Mouse (Mus musculus): ENCODE measurements at regions not wholly inside any gene's neighbourhood (a gene's known extent, or its start where the extent isn't known, plus 50 kb on each side); places are given as distances from the start of the nearest gene placed in this dataset.

DNA sequence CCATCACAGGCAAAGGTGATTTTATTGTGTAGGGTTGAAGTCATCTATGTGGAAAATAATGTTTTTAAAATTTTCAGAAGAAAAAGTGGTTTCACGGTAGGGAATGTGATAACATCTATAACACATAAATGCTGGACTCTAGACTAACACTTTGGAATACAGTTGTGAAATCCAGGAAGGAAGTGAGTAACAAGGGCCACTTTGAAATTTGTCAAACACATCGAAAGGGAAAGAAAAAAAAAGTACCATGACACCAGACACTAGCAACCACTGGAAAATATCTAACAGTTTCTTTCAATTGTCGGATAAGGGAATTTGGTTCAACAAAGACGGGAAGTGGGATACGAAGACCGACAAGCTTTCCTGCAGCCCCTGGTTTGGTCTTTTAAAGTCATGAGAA is 181.7 kb upstream of the Btg1 start:
- no peak for DNase-seq

DNA sequence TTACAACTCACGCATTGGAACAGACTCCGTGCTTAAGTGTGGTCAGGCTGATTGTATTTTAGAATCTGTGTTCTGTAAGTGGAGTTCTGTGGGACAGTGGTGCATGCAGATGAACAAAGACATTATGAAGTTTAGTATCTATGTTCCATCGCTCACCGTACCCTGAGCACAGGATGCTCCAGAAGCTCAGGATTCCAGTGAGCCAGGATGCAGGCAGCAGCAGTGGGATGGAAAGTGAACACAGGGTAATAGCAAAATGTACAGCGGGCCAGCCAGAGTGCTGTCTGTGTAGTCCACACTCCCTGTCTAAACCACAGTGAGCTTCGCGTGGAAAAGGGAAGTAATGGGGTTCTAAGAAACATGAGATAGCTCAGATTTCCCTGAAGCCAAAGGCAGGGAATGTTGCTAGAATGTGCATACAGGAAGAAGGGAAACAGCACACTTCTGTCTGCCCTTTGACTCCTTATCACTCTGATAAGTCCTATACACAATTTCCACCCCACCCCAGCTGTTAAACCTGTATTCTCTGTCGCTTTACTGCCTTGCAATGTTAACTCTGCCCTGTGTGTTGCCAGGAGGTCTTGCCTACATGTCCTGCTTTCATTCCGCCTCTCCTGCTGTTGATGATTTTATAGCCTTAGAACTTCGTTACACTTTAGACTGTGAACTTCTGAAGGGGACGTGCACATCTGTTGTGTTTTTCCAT is 178.3 kb upstream of the Btg1 start:
- no peak for DNase-seq

DNA sequence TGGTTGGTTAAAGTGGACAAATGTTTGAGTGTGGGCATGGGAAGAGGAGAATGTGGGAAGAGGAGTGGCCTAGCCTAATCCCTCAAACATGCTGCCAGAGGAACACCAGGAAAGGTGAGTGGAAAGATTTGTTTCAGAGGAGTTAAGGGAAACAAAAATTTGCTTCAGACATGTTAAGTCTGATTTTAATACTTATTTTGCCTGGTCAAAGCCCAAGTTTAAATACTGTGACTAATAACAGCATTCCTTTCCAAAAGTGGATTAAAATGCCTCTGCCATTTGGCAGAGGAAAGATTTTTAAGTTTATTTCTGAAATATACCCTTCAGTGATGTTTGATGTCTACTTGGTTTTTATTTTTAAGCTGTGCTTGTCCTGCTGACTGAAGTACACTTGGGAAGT is 174.6 kb upstream of the Btg1 start:
- DNase-seq = no peak

DNA sequence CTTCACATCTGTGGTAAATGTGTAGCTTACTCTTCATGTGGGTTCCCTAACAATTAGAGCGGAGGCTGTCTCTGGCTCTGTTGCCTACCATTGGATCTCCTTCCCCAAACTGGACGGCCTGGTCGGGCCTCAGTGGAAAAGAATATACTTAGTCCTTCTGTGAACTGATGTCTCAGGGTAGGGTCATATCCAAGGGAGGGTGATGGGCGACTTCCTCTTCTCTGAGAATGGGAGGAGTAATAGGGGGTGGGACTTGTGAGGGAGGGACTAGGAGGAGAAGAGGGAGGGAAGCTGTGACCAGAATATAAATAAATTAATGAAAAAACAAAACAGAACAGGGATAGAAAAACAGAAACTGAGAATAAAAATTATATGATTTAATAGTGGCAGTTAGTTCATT is 166.5 kb upstream of the Btg1 start:
- no peak for DNase-seq

DNA sequence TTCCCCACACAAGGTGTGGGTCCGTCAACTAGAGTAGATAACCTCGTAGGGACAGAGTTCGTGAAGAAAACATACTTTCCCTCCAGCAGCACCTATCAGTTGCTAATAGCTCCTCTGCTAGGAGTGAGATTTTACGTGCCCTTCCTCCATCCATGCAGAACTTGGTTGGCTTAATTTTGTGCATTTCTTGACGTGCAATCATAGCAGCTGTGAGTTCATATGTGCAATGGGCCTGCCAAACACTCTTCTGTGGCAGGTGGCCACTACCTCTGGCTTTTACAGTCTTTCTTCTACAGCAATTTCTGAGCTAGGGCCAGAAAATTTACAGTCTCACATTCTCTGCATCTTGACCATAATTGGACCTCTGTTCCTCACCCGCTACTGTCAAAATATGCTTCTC is 161.9 kb upstream of the Btg1 start:
- DNase-seq = no peak

DNA sequence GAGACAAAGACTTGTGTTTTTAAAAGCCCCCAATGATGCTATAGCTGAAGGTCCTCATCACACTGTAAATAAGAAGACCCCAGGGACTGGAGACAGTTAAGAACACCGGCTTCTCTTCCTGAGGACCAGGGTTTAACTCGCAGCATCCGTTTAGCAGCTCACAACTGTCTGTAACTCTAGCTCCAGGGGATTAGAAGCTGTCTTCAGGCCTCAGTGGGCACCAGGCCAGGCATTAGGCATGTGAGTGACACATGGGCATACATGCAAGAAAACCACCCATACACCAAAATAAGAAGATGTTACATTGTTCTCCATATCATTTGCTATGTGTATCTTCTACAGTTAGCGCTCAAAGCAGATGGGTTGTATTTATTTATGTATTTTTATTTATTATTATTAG is 158.3 kb upstream of the Btg1 start:
- no peak for DNase-seq

DNA sequence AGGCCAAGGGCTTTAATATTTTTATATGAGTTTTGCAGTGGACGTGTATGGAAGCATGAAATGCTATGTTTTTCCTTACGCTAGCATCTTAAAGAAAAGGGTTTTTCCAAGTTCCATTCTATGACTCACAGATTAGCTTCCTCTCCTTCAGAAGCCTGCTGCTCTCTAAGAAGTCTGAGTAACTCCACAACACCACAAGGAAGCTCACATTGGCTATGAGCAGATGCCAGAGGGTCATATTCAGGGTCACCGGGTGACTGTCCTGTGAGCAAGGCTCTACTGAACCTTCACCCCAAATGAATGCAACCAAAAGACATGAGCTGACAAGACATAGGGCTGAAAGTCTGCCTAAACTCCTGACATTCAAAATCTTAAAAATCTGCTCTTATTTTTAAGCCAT is 157.6 kb upstream of the Btg1 start:
- no peak for DNase-seq

DNA sequence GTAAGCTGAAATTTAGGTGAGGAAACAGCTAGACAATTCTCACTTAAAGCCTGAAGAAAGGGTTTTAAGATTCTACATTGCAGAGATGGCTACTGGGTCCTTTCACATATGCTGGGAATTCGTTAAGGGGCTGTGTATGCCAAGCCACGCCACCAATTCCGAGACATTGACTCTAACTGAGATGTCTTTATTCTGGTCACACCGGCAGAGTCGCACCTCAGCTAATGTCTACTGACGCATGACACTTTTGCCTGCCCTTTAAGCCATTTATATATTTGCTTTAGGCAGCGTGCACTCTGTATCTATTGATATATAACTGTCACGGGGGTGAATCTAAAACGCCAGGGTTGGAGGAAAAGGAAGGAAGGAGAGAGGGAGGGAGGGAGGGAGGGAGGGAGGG is 156.7 kb upstream of the Btg1 start:
- DNase-seq = no peak

DNA sequence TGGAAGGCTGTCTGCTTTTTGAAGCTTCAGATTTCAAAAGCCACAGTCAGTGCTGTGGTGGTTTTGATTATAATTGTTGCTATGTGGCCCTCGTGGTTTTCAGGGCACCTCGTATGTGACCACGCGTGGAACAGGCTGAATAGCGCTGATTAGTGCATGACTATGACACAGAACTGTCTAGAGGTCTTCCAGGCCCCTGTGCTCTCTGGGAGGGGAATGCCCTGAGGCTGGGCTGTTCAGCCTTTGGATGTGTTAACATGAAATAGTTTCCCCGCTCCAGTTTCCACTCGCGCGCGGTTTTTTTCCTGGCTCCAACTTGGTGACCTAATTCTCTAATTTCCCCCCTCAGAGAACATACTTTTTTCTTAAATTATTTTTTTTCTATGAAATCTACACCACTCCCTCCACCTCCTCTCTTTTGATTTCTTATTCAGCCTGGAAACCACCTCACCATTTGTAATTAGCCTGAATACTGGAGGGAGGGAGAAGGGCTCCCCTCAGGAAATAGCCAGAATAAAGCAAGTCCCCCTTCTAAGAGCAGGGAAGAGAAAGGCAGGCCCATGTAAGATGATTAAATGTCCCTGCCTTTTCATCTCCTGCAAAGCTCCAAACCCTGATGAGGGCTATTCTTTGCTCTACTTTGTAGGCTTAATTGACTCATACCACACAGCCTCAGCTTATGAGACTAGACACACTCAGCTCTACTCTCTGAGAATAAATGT is 156.0 kb upstream of the Btg1 start:
- DNase-seq = no peak

DNA sequence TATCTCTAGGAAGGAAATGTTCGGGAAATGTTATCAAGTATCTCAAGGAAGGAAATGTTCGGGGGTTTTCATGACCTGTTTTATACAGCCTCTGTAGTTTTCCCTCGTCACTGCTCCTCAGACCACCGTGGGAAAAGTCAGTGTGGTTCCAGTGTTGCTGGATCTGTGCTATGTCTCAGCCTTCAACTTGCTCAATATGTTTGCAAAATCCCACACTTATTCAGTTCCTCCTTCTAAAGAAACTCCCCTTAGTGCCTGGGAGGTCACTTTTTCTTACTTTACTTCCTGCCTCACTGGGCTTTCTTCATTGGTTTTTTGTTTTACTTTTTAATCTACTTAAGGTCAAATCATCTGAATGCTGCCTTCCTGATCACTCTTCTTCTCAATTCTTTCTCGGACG is 150.8 kb upstream of the Btg1 start:
- DNase-seq = no peak

DNA sequence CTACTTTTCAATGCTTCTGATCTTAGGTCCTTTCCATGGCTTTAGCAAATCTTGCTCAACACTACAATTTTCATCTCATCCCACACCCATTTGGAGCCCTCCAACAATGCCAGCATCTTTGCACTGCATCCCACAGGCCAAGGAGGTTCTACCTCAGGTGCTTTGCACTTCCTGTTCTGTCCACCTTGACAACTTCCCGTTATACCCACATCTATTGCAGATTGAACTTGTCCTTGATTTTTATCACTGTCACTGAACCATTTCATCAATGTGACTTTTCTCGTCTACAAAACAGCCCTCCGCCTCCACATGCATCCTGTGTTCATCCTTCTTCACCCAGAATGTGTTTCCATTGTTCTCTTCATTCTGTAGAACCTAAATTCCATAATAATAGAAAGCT is 150.0 kb upstream of the Btg1 start:
- no peak for DNase-seq

DNA sequence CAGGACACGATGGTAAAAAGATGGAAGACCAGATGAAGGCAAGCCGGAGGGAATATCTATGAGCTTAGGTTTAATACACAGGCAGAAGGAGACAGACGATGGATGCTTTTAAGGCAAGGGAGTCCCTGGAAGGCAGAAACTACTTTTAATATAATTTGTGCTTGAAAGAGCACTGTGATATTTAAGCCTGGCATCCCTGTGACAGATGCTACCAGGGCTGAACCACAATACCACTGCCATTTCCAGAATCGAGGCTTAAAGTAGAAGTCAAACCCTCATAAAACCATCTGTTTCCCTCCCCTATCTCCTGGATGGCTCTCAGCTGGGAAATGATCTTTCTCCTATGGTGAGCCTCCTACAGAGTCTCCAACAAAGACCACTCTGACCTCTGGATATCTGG is 149.1 kb upstream of the Btg1 start:
- DNase-seq = no peak

DNA sequence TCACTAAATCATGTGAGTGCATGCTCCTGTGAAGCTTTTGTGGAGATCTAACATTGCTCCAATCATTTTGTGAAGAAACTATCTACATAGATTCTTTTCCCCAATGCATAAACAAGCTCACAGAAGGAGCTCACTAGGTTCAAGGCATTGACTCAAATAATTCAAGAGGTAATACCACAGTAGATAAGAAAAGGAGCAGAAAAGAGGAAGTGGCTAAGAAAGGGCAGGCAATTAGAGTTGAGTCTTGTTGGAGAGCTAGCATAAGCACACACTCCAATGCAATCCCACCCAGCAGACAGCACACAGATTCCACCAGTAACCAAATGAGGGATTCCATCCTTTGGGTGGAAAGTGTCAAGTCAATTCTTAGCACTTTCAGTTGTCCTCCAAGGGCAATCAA is 145.3 kb upstream of the Btg1 start:
- DNase-seq = no peak

DNA sequence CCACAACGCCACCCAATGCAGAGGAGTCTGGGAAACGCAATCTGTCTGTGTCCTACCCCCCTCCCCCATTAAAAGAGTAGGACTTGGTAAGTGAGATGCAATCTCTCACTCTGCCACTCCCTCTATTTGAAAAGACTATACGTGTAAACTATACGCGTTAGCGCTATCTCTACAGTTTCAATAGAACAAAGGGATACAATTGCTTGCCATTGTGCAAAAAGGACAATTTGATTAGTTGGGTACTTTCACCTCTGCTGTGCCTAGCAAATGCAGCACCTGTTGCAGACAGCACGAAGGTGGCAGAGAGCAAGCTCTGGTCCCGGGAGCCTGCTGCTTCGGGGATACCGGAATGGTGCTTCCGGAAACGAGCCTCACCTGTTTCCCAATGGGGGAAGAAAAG is 137.5 kb upstream of the Btg1 start:
- DNase-seq = no peak

DNA sequence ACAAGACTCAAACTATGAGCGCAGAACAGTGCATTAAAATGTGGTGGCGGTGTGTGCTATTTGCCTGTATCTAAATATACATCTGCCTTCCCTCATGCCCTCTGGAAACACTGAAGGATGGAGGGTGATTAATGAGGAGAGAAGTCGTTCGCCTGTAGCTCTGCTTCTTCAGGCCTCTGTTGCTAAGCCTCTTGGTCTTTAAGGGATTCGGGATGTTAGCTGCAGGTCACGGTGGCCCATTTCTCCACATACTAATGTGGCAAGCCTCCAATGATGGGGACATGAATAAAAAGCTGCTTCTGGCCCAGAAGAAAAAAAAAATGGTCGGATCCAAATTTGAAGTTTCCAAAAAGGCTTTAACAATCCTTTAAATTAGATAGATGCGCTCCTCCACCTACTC is 137.0 kb upstream of the Btg1 start:
- DNase-seq = no peak

DNA sequence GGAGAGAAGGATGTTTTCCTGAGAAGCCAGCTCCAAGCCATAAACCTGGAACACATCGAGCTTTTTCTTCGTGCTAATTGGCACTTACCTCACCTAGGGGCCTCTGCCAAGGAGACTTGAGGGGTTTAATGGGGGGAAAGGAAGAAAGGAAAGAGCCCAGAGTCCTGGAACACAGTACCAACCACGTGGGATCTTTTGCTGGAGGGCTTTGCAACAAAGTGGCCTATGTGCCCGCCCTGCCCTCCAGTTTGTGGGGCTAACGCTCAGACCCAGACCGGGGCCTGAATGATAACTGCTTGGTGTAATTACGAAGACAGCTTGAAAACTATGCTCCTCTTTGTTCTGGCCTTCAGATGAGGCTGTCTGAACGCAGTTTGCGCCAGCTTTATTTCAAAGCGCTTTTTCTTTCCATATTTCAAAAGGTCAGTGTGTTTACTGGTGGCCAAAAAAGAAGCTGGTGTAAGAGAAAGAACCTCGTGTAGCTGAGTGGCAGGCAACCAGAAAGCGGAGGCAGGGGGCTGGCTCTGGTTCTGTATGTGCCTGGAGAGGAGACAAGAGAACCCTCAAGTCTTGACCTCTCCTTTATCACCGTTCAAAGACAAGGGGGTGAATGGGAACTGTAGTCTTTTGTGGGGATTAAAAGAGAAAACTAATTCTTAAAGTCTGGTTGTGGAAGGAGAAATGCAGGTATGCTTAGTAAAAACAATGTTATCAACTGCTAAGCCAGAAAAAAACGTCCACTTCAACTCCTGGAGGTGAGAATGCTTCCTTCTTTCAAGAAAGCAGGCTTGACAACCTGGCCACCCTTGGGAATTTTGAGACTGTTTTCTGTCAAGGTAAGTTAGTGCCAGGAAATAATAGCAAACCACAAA is 136.1 kb upstream of the Btg1 start:
- DNase-seq = peak; percentile 44 to 53

DNA sequence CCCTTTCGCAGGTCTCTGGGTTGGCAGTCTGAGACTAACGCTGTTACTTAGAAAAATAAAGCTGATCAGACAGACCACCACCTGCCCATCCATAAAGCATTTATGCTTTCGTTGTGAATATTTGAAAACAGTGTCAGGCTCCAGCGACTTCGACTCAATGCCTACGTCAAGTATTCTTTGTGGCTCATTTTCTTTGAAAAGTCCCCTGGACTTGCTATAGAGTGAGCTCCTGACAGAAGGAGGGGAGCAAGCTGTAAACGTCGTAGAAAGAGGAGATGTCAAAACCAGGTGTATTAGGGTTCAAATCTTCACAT is 135.5 kb upstream of the Btg1 start:
- no peak for DNase-seq

DNA sequence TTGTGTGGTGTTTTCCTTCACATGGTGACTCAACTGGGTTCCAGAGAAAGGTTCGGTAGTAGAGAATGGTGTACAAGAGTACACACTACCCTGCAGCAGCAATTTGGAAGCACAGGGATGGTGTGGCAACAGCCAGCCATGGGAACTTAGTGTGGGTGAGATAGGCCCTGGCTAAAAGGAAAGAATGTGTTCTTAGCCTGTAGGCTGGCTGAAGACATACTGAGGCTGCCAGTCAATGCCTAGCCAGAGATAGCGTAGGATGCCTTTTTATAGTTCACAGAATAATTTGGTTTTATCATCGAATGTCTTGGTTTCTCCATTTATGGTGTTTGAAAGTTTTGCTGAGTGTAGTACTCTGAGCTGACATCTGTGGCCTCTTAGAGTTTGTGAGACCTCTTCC is 130.1 kb upstream of the Btg1 start:
- no peak for DNase-seq

DNA sequence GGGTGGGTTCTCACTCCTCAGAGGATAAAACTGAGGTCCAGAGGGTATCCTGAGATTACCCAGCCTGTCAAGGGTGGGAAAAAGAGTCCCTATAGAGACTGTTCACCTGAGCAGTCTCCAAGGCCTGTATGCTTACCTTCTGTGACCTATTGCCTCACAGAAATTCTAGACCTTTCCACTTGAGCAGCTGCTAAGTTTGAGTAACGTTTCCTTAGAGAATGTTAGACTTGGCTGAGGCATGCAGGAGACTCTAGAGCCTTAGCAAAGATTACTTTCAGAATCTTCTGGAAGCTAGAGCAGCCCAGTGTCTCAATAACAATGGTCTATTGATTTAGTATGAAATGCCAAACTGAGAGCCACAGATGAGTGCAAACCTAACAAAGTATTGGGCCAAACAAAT is 123.1 kb upstream of the Btg1 start:
- no peak for DNase-seq

DNA sequence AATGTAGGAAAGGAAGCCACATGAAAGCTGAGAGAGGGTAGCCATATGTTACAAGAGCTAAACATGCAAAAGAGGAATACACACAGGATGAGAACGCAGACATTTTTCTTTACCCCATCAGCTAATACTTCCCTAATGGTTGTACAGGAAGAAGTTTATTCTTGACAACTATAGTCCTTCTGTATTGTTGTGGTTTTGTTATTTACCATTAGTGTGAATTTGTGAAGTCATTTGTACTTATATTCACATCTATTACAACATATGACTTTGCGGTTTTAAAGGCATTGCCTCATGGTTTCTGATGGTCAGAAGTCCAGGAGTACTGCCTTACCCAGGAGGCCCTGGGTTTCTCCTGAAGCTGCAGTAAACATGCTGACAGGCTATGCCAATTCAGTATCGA is 120.1 kb upstream of the Btg1 start:
- no peak for DNase-seq

DNA sequence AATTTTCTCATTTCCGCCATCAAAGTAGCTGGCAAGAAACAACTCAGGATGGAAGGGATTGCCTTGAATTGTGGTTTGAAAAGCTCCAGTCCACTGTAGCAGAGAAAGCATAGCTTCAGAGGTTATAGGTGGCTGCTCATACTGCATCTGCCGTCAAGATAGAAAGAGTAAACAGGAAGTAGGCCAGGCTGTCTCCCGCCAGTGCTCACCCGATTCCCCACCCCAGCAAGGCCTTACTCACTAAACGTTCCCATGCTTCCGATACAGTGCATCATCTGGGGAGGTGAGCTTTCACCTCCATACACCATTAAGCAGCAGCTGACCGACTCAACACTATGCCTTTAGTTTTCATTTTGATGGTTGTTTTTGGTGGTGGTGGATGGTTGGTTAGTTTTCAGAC is 119.3 kb upstream of the Btg1 start:
- no peak for DNase-seq

DNA sequence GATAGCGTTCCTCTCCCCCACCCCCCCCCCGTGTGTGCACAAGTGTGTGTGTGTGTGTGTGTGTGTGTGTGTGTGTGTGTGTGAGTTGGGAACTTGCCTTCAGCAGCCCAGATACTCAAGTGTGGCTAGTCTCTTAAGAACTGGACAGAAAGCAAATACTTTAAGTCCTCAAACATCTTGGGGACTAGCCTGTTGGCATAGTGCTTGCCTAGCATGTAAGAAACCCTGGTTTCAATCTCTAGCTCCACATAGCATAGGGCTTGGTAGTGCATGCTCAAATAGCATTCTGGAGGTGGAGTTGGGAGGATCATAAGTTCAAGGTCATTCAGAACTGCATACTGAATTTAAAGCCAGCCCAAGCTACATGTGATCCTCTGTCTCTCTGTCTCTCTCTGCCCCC is 117.5 kb upstream of the Btg1 start:
- no peak for DNase-seq

DNA sequence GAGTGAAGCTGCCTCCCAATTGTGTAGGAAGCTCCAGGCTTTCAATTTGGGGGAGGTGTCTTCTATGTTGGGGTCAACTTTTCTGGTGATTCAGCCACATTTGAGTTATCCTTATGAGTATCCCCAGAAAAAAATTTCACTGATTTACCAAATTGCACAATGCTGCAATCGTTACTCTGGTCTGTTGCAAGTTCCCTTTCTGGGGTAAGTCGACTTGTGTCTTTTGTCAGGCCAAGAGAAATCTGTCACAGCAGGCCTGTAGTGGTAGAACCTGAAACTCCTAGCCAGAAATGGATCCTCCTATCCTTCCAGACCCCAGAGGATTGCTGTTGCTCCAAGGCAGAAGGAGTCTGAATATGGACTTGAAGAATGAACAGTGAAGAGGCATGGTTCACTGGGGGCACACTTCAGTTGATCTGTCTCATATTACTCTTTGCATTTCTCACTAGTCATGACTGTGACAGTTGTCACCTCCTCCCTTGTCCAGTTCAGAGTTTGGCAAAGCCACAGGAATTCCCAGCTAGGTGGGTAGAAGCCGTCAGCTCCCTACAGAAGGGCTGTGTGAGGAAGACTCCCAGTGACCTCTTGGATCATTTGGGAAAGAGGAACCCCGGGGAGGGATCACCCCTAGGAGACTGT is 114.6 kb upstream of the Btg1 start:
- no peak for DNase-seq

Data from layer of hippocampus, postnatal 36 days (tissue).